Mouse (Mus musculus): ENCODE data around the gene Wnt3. TPM values are rescaled to one million over a fixed set of nuclear protein-coding genes. Genes with fewer than 3 reads are reported as not detected.

Wnt3 gene
- polyA plus RNA-seq, 1 experiment from 2014 or later, result 0.49 TPM

DNA sequence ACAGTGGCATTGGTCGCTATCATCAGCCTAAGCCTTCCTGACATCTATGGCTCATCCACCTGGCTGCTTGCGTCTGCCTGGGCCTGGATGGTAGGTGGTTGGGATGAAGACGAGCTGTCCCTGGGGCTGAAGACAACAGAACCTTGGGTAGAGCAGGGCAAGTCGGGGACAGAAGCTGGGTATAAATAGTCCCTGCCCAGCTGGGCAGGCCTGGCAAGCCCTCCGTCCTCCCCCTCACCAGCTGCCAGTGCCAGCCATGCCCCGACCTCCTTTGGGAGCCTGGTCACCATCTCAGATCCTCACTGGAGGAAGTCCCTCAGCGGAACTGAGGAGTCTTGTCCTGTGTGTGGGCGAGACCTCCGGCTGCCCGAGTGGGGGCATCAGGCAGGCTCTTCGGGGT, 30.2 kb downstream of the Wnt3 start:
- Histone ChIP-seq H3K27me3 (replicated peaks; ENCODE audit: insufficient read depth, low read length) (peaks cover 10% of the 10 kb centered on the region), H3K36me3 (ENCODE audit: insufficient read depth, low read length) (no peaks in the 10 kb centered on the region), H3K4me3 (ENCODE audit: low read depth, low read length) (no peak overlapping the region), H3K4me1 (ENCODE audit: insufficient read depth, low read depth, low read length) (no peaks in the 10 kb centered on the region), H3K4me2 (replicated peaks; ENCODE audit: low read depth, low read length) (no peak overlapping the region), H3K9ac (replicated peaks; ENCODE audit: low read depth) (no peak overlapping the region), H3K9me3 (ENCODE audit: low read length) (no peaks in the 10 kb centered on the region), H3K27ac (ENCODE audit: low read length) (no peak overlapping the region)
- TF ChIP-seq EP300 (IDR thresholded peaks at IDR 0.05) (no peak), CTCF (IDR thresholded peaks at IDR 0.05) (no peak)
- DNase-seq (ENCODE audit: low spot score) (no peak), ATAC-seq (no peak)
- WGBS, result 77% methylated on average over 11 of the region's 11 CpGs

GRCm38 (mm10) chr11:103804804-103805203, 30.9 kb downstream of the Wnt3 start:
- Histone ChIP-seq H3K4me1 (ENCODE audit: insufficient read depth, low read depth, low read length) (no peaks in the 10 kb centered on the region), H3K4me3 (ENCODE audit: low read depth, low read length) (no peak overlapping the region), H3K36me3 (ENCODE audit: insufficient read depth, low read length) (no peaks in the 10 kb centered on the region), H3K4me2 (replicated peaks; ENCODE audit: low read depth, low read length) (no peak overlapping the region), H3K27ac (ENCODE audit: low read length) (no peak overlapping the region), H3K9ac (replicated peaks; ENCODE audit: low read depth) (no peak overlapping the region), H3K27me3 (replicated peaks; ENCODE audit: insufficient read depth, low read length) (peaks cover 17% of the 10 kb centered on the region), H3K9me3 (ENCODE audit: low read length) (no peaks in the 10 kb centered on the region)
- TF ChIP-seq EP300 (IDR thresholded peaks at IDR 0.05) (no peak), CTCF (IDR thresholded peaks at IDR 0.05) (no peak)
- 74% methylated on average over 4 of the region's 4 CpGs for WGBS
- ATAC-seq (no peak), DNase-seq (ENCODE audit: low spot score) (no peak)

- ATAC-seq, result no peak
- no peak for DNase-seq (ENCODE audit: low spot score)
- H3K4me1 ChIP-seq (ENCODE audit: insufficient read depth, low read depth, low read length), result no peaks in the 10 kb centered on the region
- H3K36me3 ChIP-seq (ENCODE audit: insufficient read depth, low read length), result no peaks in the 10 kb centered on the region
- H3K4me3 ChIP-seq (ENCODE audit: low read depth, low read length), result no peak overlapping the region
- peaks cover 35% of the 10 kb centered on the region for H3K27me3 ChIP-seq (replicated peaks; ENCODE audit: insufficient read depth, low read length)
- no peaks in the 10 kb centered on the region for H3K9me3 ChIP-seq (ENCODE audit: low read length)
- no peak overlapping the region for H3K9ac ChIP-seq (replicated peaks; ENCODE audit: low read depth)
- TF ChIP-seq CTCF (IDR thresholded peaks at IDR 0.05) (no peak), EP300 (IDR thresholded peaks at IDR 0.05) (no peak)
- H3K4me2 ChIP-seq (replicated peaks; ENCODE audit: low read depth, low read length), result no peak overlapping the region
- no peak overlapping the region for H3K27ac ChIP-seq (ENCODE audit: low read length)
- WGBS, result 36% methylated on average over 12 of the region's 12 CpGs
These were observed 34.0 kb downstream of the Wnt3 start for GRCm38 (mm10) chr11:103807966-103808365.

DNA sequence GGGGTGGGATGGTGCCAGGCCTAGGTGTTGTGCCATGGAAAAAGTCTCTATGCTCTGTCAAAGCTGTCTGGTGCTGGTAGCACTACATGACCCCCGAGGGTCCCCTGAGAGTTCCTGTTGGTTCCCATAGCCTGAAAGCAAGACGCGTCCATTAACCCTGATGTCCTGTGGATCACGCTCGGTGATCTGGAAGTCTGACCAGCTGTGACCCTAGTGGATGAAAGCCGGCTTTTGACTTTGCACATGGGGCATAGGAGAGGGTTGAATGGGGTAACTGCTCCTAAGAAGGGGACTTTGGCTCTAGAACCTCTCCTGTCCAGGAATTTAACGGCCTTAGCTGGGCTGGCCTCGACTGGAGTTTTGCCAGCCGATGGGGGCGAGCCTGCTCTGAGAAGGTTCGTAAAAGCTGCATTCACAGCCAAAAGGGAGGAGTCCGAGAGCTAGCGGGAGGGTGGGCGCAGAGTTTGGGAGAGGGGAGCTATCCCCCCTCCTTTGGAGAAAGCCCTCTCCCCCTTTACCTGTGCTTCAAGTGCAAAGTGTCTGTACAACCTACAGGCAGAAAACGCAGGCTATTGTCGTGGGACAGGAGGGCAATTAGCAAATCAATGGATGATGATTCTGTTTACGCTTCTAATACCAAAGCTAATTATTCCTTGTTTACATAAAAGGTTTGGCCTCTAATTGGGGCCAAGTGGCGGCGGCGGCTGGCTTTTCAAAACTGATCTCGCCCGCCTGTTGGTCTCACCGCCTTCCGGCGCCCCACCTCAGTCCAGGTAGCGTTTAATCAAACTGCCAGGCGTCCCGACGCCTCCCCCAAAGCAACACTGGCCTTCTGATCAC, 35.0 kb downstream of the Wnt3 start:
- Histone ChIP-seq H3K4me1 (ENCODE audit: insufficient read depth, low read depth, low read length) (no peaks in the 10 kb centered on the region), H3K9ac (replicated peaks; ENCODE audit: low read depth) (no peak overlapping the region), H3K4me2 (replicated peaks; ENCODE audit: low read depth, low read length) (peak overlapping the region; percentile 95), H3K27ac (ENCODE audit: low read length) (no peak overlapping the region), H3K27me3 (replicated peaks; ENCODE audit: insufficient read depth, low read length) (peaks cover 35% of the 10 kb centered on the region), H3K9me3 (ENCODE audit: low read length) (no peaks in the 10 kb centered on the region), H3K36me3 (ENCODE audit: insufficient read depth, low read length) (no peaks in the 10 kb centered on the region), H3K4me3 (ENCODE audit: low read depth, low read length) (peak overlapping the region; percentile 47; the same call in 1 of the 2 replicates)
- no peak for DNase-seq (ENCODE audit: low spot score)
- WGBS, result 3% methylated on average over 29 of the region's 29 CpGs
- no peak for TF ChIP-seq EP300 (IDR thresholded peaks at IDR 0.05)
- no peak for ATAC-seq

GRCm38 (mm10) chr11:103809611-103810598, 36.0 kb downstream of the Wnt3 start:
- DNase-seq (ENCODE audit: low spot score) (no peak), ATAC-seq (peak; percentile 48)
- TF ChIP-seq EP300 (IDR thresholded peaks at IDR 0.05) (no peak), CTCF (IDR thresholded peaks at IDR 0.05) (no peak; the same call in 1 of the 2 replicates)
- Histone ChIP-seq H3K4me2 (replicated peaks; ENCODE audit: low read depth, low read length) (peak overlapping the region; percentile 95), H3K4me3 (ENCODE audit: low read depth, low read length) (peak overlapping the region; percentile 47), H3K9me3 (ENCODE audit: low read length) (no peaks in the 10 kb centered on the region), H3K27ac (ENCODE audit: low read length) (no peak overlapping the region), H3K36me3 (ENCODE audit: insufficient read depth, low read length) (no peaks in the 10 kb centered on the region), H3K27me3 (replicated peaks; ENCODE audit: insufficient read depth, low read length) (peaks cover 35% of the 10 kb centered on the region), H3K4me1 (ENCODE audit: insufficient read depth, low read depth, low read length) (no peaks in the 10 kb centered on the region), H3K9ac (replicated peaks; ENCODE audit: low read depth) (no peak overlapping the region)
- WGBS, result 3% methylated on average over 52 of the region's 107 CpGs

- Histone ChIP-seq H3K4me2 (replicated peaks; ENCODE audit: low read depth, low read length) (peak overlapping the region; percentile 95), H3K9me3 (ENCODE audit: low read length) (no peaks in the 10 kb centered on the region), H3K27ac (ENCODE audit: low read length) (no peak overlapping the region), H3K36me3 (ENCODE audit: insufficient read depth, low read length) (no peaks in the 10 kb centered on the region), H3K27me3 (replicated peaks; ENCODE audit: insufficient read depth, low read length) (peaks cover 35% of the 10 kb centered on the region), H3K4me1 (ENCODE audit: insufficient read depth, low read depth, low read length) (no peaks in the 10 kb centered on the region), H3K4me3 (ENCODE audit: low read depth, low read length) (peak overlapping the region; percentile 47), H3K9ac (replicated peaks; ENCODE audit: low read depth) (no peak overlapping the region)
- WGBS, result 27% methylated on average over 12 of the region's 12 CpGs
- DNase-seq (ENCODE audit: low spot score), result no peak
- no peak for ATAC-seq
- TF ChIP-seq CTCF (IDR thresholded peaks at IDR 0.05), result no peak
These were observed 36.7 kb downstream of the Wnt3 start for GRCm38 (mm10) chr11:103810631-103811030.

Data from lung, postnatal 0 days (tissue).